Mouse (Mus musculus) kidney, adult 10 weeks (tissue): ENCODE measurements around the gene Gm17521. TPM values are rescaled to one million over a fixed set of nuclear protein-coding genes. Genes with fewer than 3 reads are reported as not detected.

Experiments
- polyA plus RNA-seq: library from polyadenylated mRNA; stranded (reverse); fragments of 350-450 nt; fragmentation: Illumina TruSeq; extraction: RNeasy Lipid Tissue Mini Kit (QIAGEN cat#74804); gene quantifications from one replicate; pipeline ENCODE4 v1.2.3, GENCODE M21; 2014; ENCODE audit warnings: low read depth, low replicate concordance

The Gm17521 gene
- not detected for polyA plus RNA-seq

DNA sequence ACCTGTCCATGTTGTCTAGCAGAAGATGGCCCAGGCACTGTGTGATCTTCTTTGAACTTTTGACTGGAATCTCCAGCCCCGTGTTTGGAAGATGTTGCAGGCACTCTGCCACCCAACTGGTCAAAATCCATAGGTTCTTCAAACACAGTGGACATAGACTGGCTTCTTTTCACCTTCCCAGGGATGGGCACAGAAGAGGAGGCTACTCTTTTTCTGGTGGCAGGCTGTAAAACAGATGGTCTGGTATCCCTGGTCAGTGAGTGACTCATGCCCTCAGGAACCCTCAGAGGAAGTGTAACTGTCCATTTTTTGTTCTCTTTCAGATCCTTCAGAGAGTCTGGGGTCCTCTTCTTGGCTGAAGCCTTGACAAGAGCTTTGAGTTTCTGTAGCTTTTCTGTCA lies at the start of gene Gm17521:
TSS of gene Gm17521 (minus strand) at position 101 of the 400 bp plus-strand sequence.

Other genes starting within 250 kb of the Gm17521 start
- 6.5 TPM for gene Cldn34c1, start 73.8 kb upstream of the Gm17521 start, polyA plus RNA-seq
- not detected for gene Srsx, start 192.8 kb upstream of the Gm17521 start, polyA plus RNA-seq
- gene Gm17577, start 217.2 kb upstream of the Gm17521 start, polyA plus RNA-seq, result not detected